Mouse (Mus musculus): ENCODE results near the gene Olfr538. TPM values are rescaled to one million over a fixed set of nuclear protein-coding genes. Genes with fewer than 3 reads are reported as not detected.
"Not testable (repeated sequence)": the region's sequence is repeated elsewhere in the genome, so short reads cannot be mapped to it uniquely, and the experiment has no call there.

Olfr538 gene
- not detected for total RNA-seq (2021)
- polyA plus RNA-seq (2012; rRNA removed), result not detected in 2 replicates
- long read RNA-seq, result 0 reads

GRCm38 (mm10) chr7:140567586-140567985, at the start of gene Olfr538:
Gene Olfr538, plus strand, starts transcription at chr7:140567886.
- no peak for DNase-seq
- H3K9ac ChIP-seq (ENCODE audit: low read depth, low read length), result no peak within 1 kb of the TSS
- TF ChIP-seq CTCF (IDR thresholded peaks at IDR 0.05) (no peak), POLR2A (IDR thresholded peaks at IDR 0.05; ENCODE audit: insufficient read depth, low read depth, low read length) (no peak), EP300 (IDR thresholded peaks at IDR 0.05; ENCODE audit: insufficient read depth, low read depth, low read length) (no peak)
- no peak within 1 kb of the TSS for H3K4me3 ChIP-seq
- no peaks in the 10 kb centered on the region for H3K36me3 ChIP-seq (ENCODE audit: control insufficient read depth, insufficient read depth, low read length)
- 48% methylated on average over 3 of the region's 3 CpGs for WGBS
- no peaks in the 10 kb centered on the region for H3K27me3 ChIP-seq (ENCODE audit: control insufficient read depth, insufficient read depth, low read length)
- intact Hi-C loops (cut with DNase I), result no loop called here
- H3K4me1 ChIP-seq (ENCODE audit: control insufficient read depth, insufficient read depth, low read length), result no peaks in the 10 kb centered on the region
- H3K79me2 ChIP-seq (replicated peaks; ENCODE audit: control insufficient read depth, insufficient read depth, low read length), result no peaks in the 10 kb centered on the region
- no peak within 1 kb of the TSS for H3K27ac ChIP-seq

- no peak for TF ChIP-seq POLR2A (IDR thresholded peaks at IDR 0.05; ENCODE audit: insufficient read depth, low read depth, low read length)
- TF ChIP-seq CTCF (IDR thresholded peaks at IDR 0.05), result no peak
- TF ChIP-seq EP300 (IDR thresholded peaks at IDR 0.05; ENCODE audit: insufficient read depth, low read depth, low read length), result no peak
- Histone ChIP-seq H3K27me3 (ENCODE audit: control insufficient read depth, insufficient read depth, low read length) (no peaks in the 10 kb centered on the region), H3K4me3 (no peak overlapping the region), H3K79me2 (replicated peaks; ENCODE audit: control insufficient read depth, insufficient read depth, low read length) (no peaks in the 10 kb centered on the region), H3K36me3 (ENCODE audit: control insufficient read depth, insufficient read depth, low read length) (no peaks in the 10 kb centered on the region), H3K4me1 (ENCODE audit: control insufficient read depth, insufficient read depth, low read length) (no peaks in the 10 kb centered on the region), H3K27ac (no peak overlapping the region), H3K9ac (ENCODE audit: low read depth, low read length) (no peak overlapping the region)
- no peak for DNase-seq
- intact Hi-C loops (cut with DNase I), result no loop called here
- WGBS, result 52% methylated on average over 2 of the region's 2 CpGs
These were observed 27.9 kb upstream of the Olfr538 start for GRCm38 (mm10) chr7:140539746-140540145.

GRCm38 (mm10) chr7:140600969-140601368, 33.3 kb downstream of the Olfr538 start, which contains the start of gene Olfr46:
Gene Olfr46, plus strand, starts transcription at chr7:140601269.
- H3K4me3 ChIP-seq; DNase-seq; H3K4me1 ChIP-seq (ENCODE audit: control insufficient read depth, insufficient read depth, low read length); H3K27me3 ChIP-seq (ENCODE audit: control insufficient read depth, insufficient read depth, low read length); H3K27ac ChIP-seq; H3K79me2 ChIP-seq (replicated peaks; ENCODE audit: control insufficient read depth, insufficient read depth, low read length); H3K9ac ChIP-seq (ENCODE audit: low read depth, low read length); intact Hi-C loops (cut with DNase I); H3K36me3 ChIP-seq (ENCODE audit: control insufficient read depth, insufficient read depth, low read length): not testable (repeated sequence)
- 68% methylated on average over 2 of the region's 2 CpGs for WGBS

Other genes starting within 250 kb of the Olfr538 start
- gene Olfr525, start 247.0 kb upstream of the Olfr538 start, total RNA-seq (2021), result not detected
- gene Olfr525, start 247.0 kb upstream of the Olfr538 start, polyA plus RNA-seq (2012; rRNA removed), result not detected in 2 replicates
- gene Olfr527, start 233.9 kb upstream of the Olfr538 start, total RNA-seq (2021), result not detected
- gene Olfr527, start 233.9 kb upstream of the Olfr538 start, polyA plus RNA-seq (2012; rRNA removed), result not detected in 2 replicates
- gene Olfr60, start 206.2 kb upstream of the Olfr538 start, total RNA-seq (2021), result not detected
- not detected in 2 replicates for gene Olfr60, start 206.2 kb upstream of the Olfr538 start, polyA plus RNA-seq (2012; rRNA removed)
- gene Olfr530, start 191.6 kb upstream of the Olfr538 start, total RNA-seq (2021), result not detected
- not detected in 2 replicates for gene Olfr530, start 191.6 kb upstream of the Olfr538 start, polyA plus RNA-seq (2012; rRNA removed)
- gene Olfr531, start 165.0 kb upstream of the Olfr538 start, total RNA-seq (2021), result not detected
- gene Olfr531, start 165.0 kb upstream of the Olfr538 start, polyA plus RNA-seq (2012; rRNA removed), result not detected in 2 replicates
- not detected for gene Olfr532, start 146.2 kb upstream of the Olfr538 start, total RNA-seq (2021)
- not detected in 2 replicates for gene Olfr532, start 146.2 kb upstream of the Olfr538 start, polyA plus RNA-seq (2012; rRNA removed)
- gene Olfr533, start 104.5 kb upstream of the Olfr538 start, total RNA-seq (2021), result not detected
- not detected in 2 replicates for gene Olfr533, start 104.5 kb upstream of the Olfr538 start, polyA plus RNA-seq (2012; rRNA removed)
- not detected for gene Olfr535, start 83.7 kb upstream of the Olfr538 start, total RNA-seq (2021)
- gene Olfr535, start 83.7 kb upstream of the Olfr538 start, polyA plus RNA-seq (2012; rRNA removed), result not detected in 2 replicates
- not detected for gene Olfr536, start 60.5 kb upstream of the Olfr538 start, total RNA-seq (2021)
- not detected in 2 replicates for gene Olfr536, start 60.5 kb upstream of the Olfr538 start, polyA plus RNA-seq (2012; rRNA removed)
- gene Olfr46, start 33.4 kb downstream of the Olfr538 start, total RNA-seq (2021), result not detected
- not detected in 2 replicates for gene Olfr46, start 33.4 kb downstream of the Olfr538 start, polyA plus RNA-seq (2012; rRNA removed)
- not detected for gene Olfr61, start 61.1 kb downstream of the Olfr538 start, total RNA-seq (2021)
- gene Olfr61, start 61.1 kb downstream of the Olfr538 start, polyA plus RNA-seq (2012; rRNA removed), result not detected in 2 replicates
- not detected for gene Olfr53, start 78.6 kb downstream of the Olfr538 start, total RNA-seq (2021)
- not detected in 2 replicates for gene Olfr53, start 78.6 kb downstream of the Olfr538 start, polyA plus RNA-seq (2012; rRNA removed)
- not detected for gene Olfr539, start 92.0 kb downstream of the Olfr538 start, total RNA-seq (2021)
- not detected in 2 replicates for gene Olfr539, start 92.0 kb downstream of the Olfr538 start, polyA plus RNA-seq (2012; rRNA removed)
- not detected for gene Olfr45, start 114.1 kb downstream of the Olfr538 start, total RNA-seq (2021)
- gene Olfr45, start 114.1 kb downstream of the Olfr538 start, polyA plus RNA-seq (2012; rRNA removed), result not detected in 2 replicates
- not detected for gene Olfr541, start 129.4 kb downstream of the Olfr538 start, total RNA-seq (2021)
- gene Olfr541, start 129.4 kb downstream of the Olfr538 start, polyA plus RNA-seq (2012; rRNA removed), result not detected in 2 replicates
- gene Cyp2e1, start 195.9 kb downstream of the Olfr538 start, total RNA-seq (2021), result 10 to 100 TPM in 1 of 2 experiments, 1 to 10 TPM in 1; 9.6 to 12.7 TPM
- 6.4 and 18.7 TPM in 2 replicates for gene Cyp2e1, start 195.9 kb downstream of the Olfr538 start, polyA plus RNA-seq (2012; rRNA removed)
- gene Syce1, start 220.0 kb downstream of the Olfr538 start, total RNA-seq (2021), result not detected
- 0.10 TPM in 1 of 2 replicates, not detected in the other for gene Syce1, start 220.0 kb downstream of the Olfr538 start, polyA plus RNA-seq (2012; rRNA removed)

All from heart, adult 2 months (tissue).